Mouse (Mus musculus) ES-E14 (cell line): ENCODE measurements around the gene Nrf1. TPM values are rescaled to one million over a fixed set of nuclear protein-coding genes. Genes with fewer than 3 reads are reported as not detected.

Experiments used
- DNase-seq: peaks from one replicate; pipeline ENCODE4 v3.0.0-alpha.2; 2013; ENCODE audit warnings: low read depth, low spot score
- H3K27ac ChIP-seq: 2 replicates; pipeline ENCODE4 v1.5.1; 2012; ENCODE audit warnings: low read depth, mild to moderate bottlenecking, low read length, moderate library complexity, mixed read lengths; ENCODE audit not compliant: poor library complexity, insufficient read depth, severe bottlenecking
- H3K36me3 ChIP-seq: 2 replicates; pipeline ENCODE4 v1.6.1; 2012; ENCODE audit warnings: mild to moderate bottlenecking, low read length, moderate library complexity, mixed read lengths; ENCODE audit not compliant: control insufficient read depth, poor library complexity, insufficient read depth, severe bottlenecking
- H3K4me1 ChIP-seq, 2 experiments: fragments of 150-350 bp in 1 of 2; sonication (generic) in 1 of 2; 2 replicates each; pipeline ENCODE4 v1.6.1; 2012; ENCODE audit warnings: low read length in 2 of 2, mild to moderate bottlenecking in 1 of 2, mixed read lengths in 1 of 2; ENCODE audit not compliant: control insufficient read depth in 2 of 2, insufficient read depth in 2 of 2, poor library complexity in 1 of 2
- H3K4me3 ChIP-seq, 2 experiments: fragments of 150-350 bp in 1 of 2; sonication (generic) in 1 of 2; 2 replicates each; pipeline ENCODE4 v1.5.1; 2012; ENCODE audit warnings: low read length in 2 of 2, low read depth in 1 of 2, mild to moderate bottlenecking in 1 of 2, mixed read lengths in 1 of 2; ENCODE audit not compliant: insufficient read depth in 1 of 2, poor library complexity in 1 of 2, severe bottlenecking in 1 of 2
- H3K9ac ChIP-seq: 2 replicates; pipeline ENCODE4 v1.6.1; 2012; ENCODE audit warnings: low read depth, mild to moderate bottlenecking, low read length, mixed read lengths; ENCODE audit not compliant: poor library complexity, insufficient read depth, severe bottlenecking
- H3K9me3 ChIP-seq: fragments of 150-350 bp; sonication (generic); 2 replicates; pipeline ENCODE4 v1.6.1; 2012; ENCODE audit warnings: low read depth, mild to moderate bottlenecking, low read length; ENCODE audit not compliant: control insufficient read depth, insufficient read depth
- CHD2 ChIP-seq: IDR thresholded peaks from 2 replicates; pipeline ENCODE4 v1.6.1; 2014; ENCODE audit warnings: mild to moderate bottlenecking, low read depth, low read length, inconsistent platforms
- HCFC1 ChIP-seq: IDR thresholded peaks from 2 replicates; pipeline ENCODE4 v1.6.1; 2012; ENCODE audit warnings: low read length, inconsistent platforms, borderline replicate concordance; ENCODE audit not compliant: insufficient read depth
- MAFK ChIP-seq: IDR thresholded peaks from 2 replicates; pipeline ENCODE4 v1.6.1; 2014; ENCODE audit warnings: mild to moderate bottlenecking, low read depth, low read length, inconsistent platforms; ENCODE audit not compliant: insufficient read depth
- ZC3H11A ChIP-seq: IDR thresholded peaks from 2 replicates; pipeline ENCODE4 v1.6.1; 2012; ENCODE audit warnings: low read depth, mild to moderate bottlenecking, inconsistent platforms, low read length, borderline replicate concordance
- ZNF384 ChIP-seq: IDR thresholded peaks from 2 replicates; pipeline ENCODE4 v1.6.1; 2012; ENCODE audit warnings: low read depth, low read length, inconsistent platforms
- in situ Hi-C, 2 experiments: fragments of 600-800 bp; cut with MboI; formaldehyde crosslinking; loops; one replicate each; pipeline ENCODE4 v1.15.1; 2025; ENCODE audit warnings: low sequenced_read_pairs in 2 of 2, inconsistent platforms in 1 of 2; ENCODE audit not compliant: unreplicated experiment in 2 of 2
- total RNA-seq: library from RNA; depleted of rRNA; stranded (reverse); fragments of 300-350 nt; gene quantifications from 2 replicates; pipeline ENCODE4 v1.2.3, GENCODE M21; 2012

Gene Nrf1
- total RNA-seq, 1 experiment: 81.6 TPM

DNA sequence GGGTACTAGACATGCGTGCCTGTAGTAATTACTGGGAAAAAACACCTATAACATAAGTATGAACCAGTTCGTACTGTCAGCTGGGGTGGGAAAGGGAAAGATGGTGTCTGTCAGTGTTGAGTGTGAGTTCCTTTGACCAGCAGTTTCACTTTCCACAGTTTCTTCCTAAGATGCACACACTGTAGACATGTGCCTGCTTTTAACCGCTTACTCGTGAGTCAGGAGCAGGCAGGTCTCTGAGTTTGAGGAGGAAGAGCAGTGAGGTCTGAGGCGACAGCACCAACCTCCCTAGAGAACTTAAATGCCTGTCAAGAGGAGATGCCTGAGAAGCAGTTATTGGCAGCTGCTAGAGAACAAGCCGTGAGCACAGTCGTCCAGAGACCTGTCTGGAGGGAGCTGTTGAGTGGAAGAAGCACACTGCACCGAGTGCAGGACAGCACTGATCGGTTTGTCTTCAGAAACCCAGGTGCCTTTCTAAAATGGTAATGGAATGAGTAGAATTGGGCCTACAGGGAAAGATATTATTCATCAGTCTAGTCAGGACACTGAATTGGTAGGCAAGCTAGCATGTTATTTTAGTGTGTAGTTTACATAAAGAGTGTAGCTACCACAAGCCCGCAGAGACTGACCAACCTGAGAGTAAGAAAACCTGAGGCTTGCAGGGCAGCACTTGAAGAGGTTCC is 62.2 kb downstream of the Nrf1 start:
- in situ Hi-C loops: no loop called here
- peaks cover 15% of the 10 kb centered on the region for H3K36me3 ChIP-seq
- H3K9me3 ChIP-seq: no peaks in the 10 kb centered on the region
- TF ChIP-seq MAFK: no peak
- no peak for TF ChIP-seq HCFC1
- TF ChIP-seq ZNF384: no peak
- no peak for TF ChIP-seq ZC3H11A
- no peak for DNase-seq
- H3K9ac ChIP-seq: no peak overlapping the region
- no peaks in the 10 kb centered on the region for H3K4me1 ChIP-seq
- no peak overlapping the region for H3K27ac ChIP-seq
- no peak overlapping the region for H3K4me3 ChIP-seq

- no peak overlapping the region for H3K9ac ChIP-seq
- no peak overlapping the region for H3K27ac ChIP-seq
- no peaks in the 10 kb centered on the region for H3K4me1 ChIP-seq
- H3K4me3 ChIP-seq: no peak overlapping the region
- peaks cover 24% of the 10 kb centered on the region for H3K36me3 ChIP-seq
- TF ChIP-seq HCFC1: no peak
- TF ChIP-seq MAFK: no peak
- TF ChIP-seq ZNF384: no peak
- no peak for TF ChIP-seq ZC3H11A
- no peak for TF ChIP-seq CHD2
- no peak for DNase-seq
- in situ Hi-C loops: no loop called here
- H3K9me3 ChIP-seq: no peaks in the 10 kb centered on the region
These were observed 64.8 kb downstream of the Nrf1 start for GRCm38 (mm10) chr6:30112349-30113132.

DNA sequence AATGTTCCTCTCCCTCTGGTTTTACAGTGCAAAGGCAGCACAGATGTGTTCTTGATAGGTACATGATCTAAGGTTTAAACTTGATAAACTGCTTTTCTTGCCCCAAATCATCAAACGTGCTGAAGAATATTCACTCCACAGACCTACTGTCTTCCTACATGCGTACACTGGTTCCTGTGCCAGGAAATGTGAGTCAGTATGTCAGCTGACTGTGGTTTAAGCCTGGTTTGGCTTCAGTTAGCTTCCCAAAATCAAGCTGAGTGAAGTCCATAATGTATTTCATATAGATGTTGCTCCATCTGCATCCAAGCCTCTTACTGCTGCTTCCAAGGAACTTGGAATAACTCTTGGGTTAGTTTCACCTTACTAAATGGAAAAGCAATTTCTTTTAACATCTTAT is 66.3 kb downstream of the Nrf1 start:
- Histone ChIP-seq H3K27ac (no peak overlapping the region), H3K9ac (no peak overlapping the region), H3K4me3 (no peak overlapping the region), H3K36me3 (peaks cover 35% of the 10 kb centered on the region), H3K9me3 (no peaks in the 10 kb centered on the region), H3K4me1 (no peaks in the 10 kb centered on the region)
- no peak for DNase-seq
- in situ Hi-C loops: no loop called here
- TF ChIP-seq ZC3H11A: no peak
- no peak for TF ChIP-seq CHD2
- TF ChIP-seq ZNF384: no peak
- no peak for TF ChIP-seq MAFK
- TF ChIP-seq HCFC1: no peak

- H3K9ac ChIP-seq: no peak overlapping the region
- no peak overlapping the region for H3K4me3 ChIP-seq
- H3K4me1 ChIP-seq: peaks cover 0 to 3% of the 10 kb centered on the region in 2 experiments; a peak in 1 of 4 replicates
- H3K27ac ChIP-seq: no peak overlapping the region
- no peak for TF ChIP-seq MAFK
- TF ChIP-seq ZNF384: no peak
- no peak for TF ChIP-seq CHD2
- no peak for TF ChIP-seq ZC3H11A
- TF ChIP-seq HCFC1: no peak
- peaks cover 31% of the 10 kb centered on the region for H3K36me3 ChIP-seq
- H3K9me3 ChIP-seq: no peaks in the 10 kb centered on the region
- no peak for DNase-seq
- in situ Hi-C loops: no loop called here
These were observed 73.4 kb downstream of the Nrf1 start for GRCm38 (mm10) chr6:30121152-30121551.
